8 mouse cellular contexts compared by ENCODE assay signal in genomic region chr4:139330605-139331004, GRCm38 (mm10). TPM values are rescaled to one million over a fixed set of nuclear protein-coding genes. Genes with fewer than 3 reads are reported as not detected.
DNase-seq lines count a peak whose midpoint lies in the region; ATAC-seq lines count a peak whose summit lies in the region.

No protein-coding gene starts in this region.

- no peak overlapping the region for H3K27ac ChIP-seq in embryonic facial prominence, embryonic 12.5 days
- H3K27ac ChIP-seq in heart, embryonic 11.5 days (ENCODE audit: low read depth, low read length) = no peak overlapping the region
- no peak overlapping the region for H3K27ac ChIP-seq in lung, embryonic 15.5 days

- no peaks in the 10 kb centered on the region for H3K4me1 ChIP-seq in embryonic facial prominence, embryonic 12.5 days
- no peaks in the 10 kb centered on the region for H3K4me1 ChIP-seq in heart, embryonic 11.5 days (ENCODE audit: control insufficient read depth, insufficient read depth, low read length)
- 0 out of 2 replicates have a peak, but pooled peaks cover 8% of the 10 kb centered on the region for H3K4me1 ChIP-seq in lung, embryonic 15.5 days

- DNase-seq in T-cell, adult 2 months (ENCODE audit: low spot score) = peak; percentile 82
- peak; percentile 84 to 92 for DNase-seq in kidney, adult 8-10 months
- peak; percentile 89 for DNase-seq in retina, postnatal 1 day
- DNase-seq in cerebellum, adult 9-11 months = no peak

- peak overlapping the region; percentile 29 for H3K4me2 ChIP-seq in embryonic facial prominence, embryonic 12.5 days (replicated peaks)
- peak overlapping the region; percentile 65 for H3K4me2 ChIP-seq in heart, embryonic 11.5 days
- peak overlapping the region; percentile 48 for H3K4me2 ChIP-seq in lung, embryonic 15.5 days

- peak; percentile 99 for ATAC-seq in CD4-positive, CD25-positive, alpha-beta regulatory T cell, adult 4 months
- ATAC-seq in embryonic facial prominence, embryonic 12.5 days (ENCODE audit: insufficient number of reproducible peaks, insufficient read depth, low FRiP score, low TSS enrichment) = 0 out of 2 replicates have a peak, but pooled peaks have one; percentile 52
- peak; percentile 83 for ATAC-seq in heart, embryonic 11.5 days (replicated peaks; ENCODE audit: insufficient number of reproducible peaks, low FRiP score, low TSS enrichment)
- ATAC-seq in lung, embryonic 15.5 days (ENCODE audit: borderline replicate concordance, extremely low read depth, low FRiP score, low TSS enrichment) = peak; percentile 86

- WGBS in embryonic facial prominence, embryonic 12.5 days = 12% methylated on average over 10 of the region's 10 CpGs
- 4% methylated on average over 10 of the region's 10 CpGs for WGBS in heart, embryonic 11.5 days (ENCODE audit: insufficient replicate concordance)
- 8% methylated on average over 10 of the region's 10 CpGs for WGBS in lung, embryonic 15.5 days

- H3K27me3 ChIP-seq in embryonic facial prominence, embryonic 12.5 days = peaks cover 3% of the 10 kb centered on the region
- peaks cover 9% of the 10 kb centered on the region for H3K27me3 ChIP-seq in heart, embryonic 11.5 days (ENCODE audit: control insufficient read depth, insufficient read depth, low read length)
- H3K27me3 ChIP-seq in lung, embryonic 15.5 days = peaks cover 8% of the 10 kb centered on the region; the same call in 1 of the 2 replicates

- no peaks in the 10 kb centered on the region for H3K36me3 ChIP-seq in embryonic facial prominence, embryonic 12.5 days
- no peaks in the 10 kb centered on the region for H3K36me3 ChIP-seq in heart, embryonic 11.5 days (ENCODE audit: control insufficient read depth, insufficient read depth, low read length)
- no peaks in the 10 kb centered on the region for H3K36me3 ChIP-seq in lung, embryonic 15.5 days

- H3K4me3 ChIP-seq in embryonic facial prominence, embryonic 12.5 days = peak overlapping the region; percentile 15; the same call in 1 of the 2 replicates
- peak overlapping the region; percentile 35 for H3K4me3 ChIP-seq in heart, embryonic 11.5 days (ENCODE audit: low read depth, low read length)
- H3K4me3 ChIP-seq in lung, embryonic 15.5 days = peak overlapping the region; percentile 31

- no peak overlapping the region for H3K9ac ChIP-seq in embryonic facial prominence, embryonic 12.5 days
- H3K9ac ChIP-seq in heart, embryonic 11.5 days (ENCODE audit: low read depth, low read length) = 0 out of 2 replicates have a peak overlapping the region, but pooled peaks have one; percentile 39
- H3K9ac ChIP-seq in lung, embryonic 15.5 days = no peak overlapping the region

- no peaks in the 10 kb centered on the region for H3K9me3 ChIP-seq in embryonic facial prominence, embryonic 12.5 days
- no peaks in the 10 kb centered on the region for H3K9me3 ChIP-seq in heart, embryonic 11.5 days (replicated peaks; ENCODE audit: control insufficient read depth, low read length)
- H3K9me3 ChIP-seq in lung, embryonic 15.5 days = no peaks in the 10 kb centered on the region

RNA-seq across cellular contexts. Expression of gene Akr7a5, which starts 20.1 kb away (rescaled TPM):
- 1 to 10 TPM; 9.1 TPM for polyA plus RNA-seq in CD4-positive, CD25-positive, alpha-beta regulatory T cell, adult 4 months (2017; shearing (Covaris generic))
- 134 TPM in 2 replicates for polyA plus RNA-seq in embryonic facial prominence, embryonic 12.5 days (2016; fragmentation: Nextera tagmentation; extraction: Ambion mirVana)
- 51.1 and 53.7 TPM in 2 replicates for polyA plus RNA-seq in heart, embryonic 11.5 days (2014; fragmentation: Nextera tagmentation; extraction: Ambion mirVana)
- polyA plus RNA-seq in lung, embryonic 15.5 days (2015; fragmentation: Nextera tagmentation; extraction: Ambion mirVana) = 101 and 103 TPM in 2 replicates

RNA-seq across cellular contexts. Expression of gene Pqlc2, which starts 20.1 kb away (rescaled TPM):
- polyA plus RNA-seq in CD4-positive, CD25-positive, alpha-beta regulatory T cell, adult 4 months (2017; shearing (Covaris generic)) = 10 to 100 TPM; 10.4 to 10.8 TPM
- polyA plus RNA-seq in embryonic facial prominence, embryonic 12.5 days (2016; fragmentation: Nextera tagmentation; extraction: Ambion mirVana) = 15.0 and 17.0 TPM in 2 replicates
- 11.3 and 12.8 TPM in 2 replicates for polyA plus RNA-seq in heart, embryonic 11.5 days (2014; fragmentation: Nextera tagmentation; extraction: Ambion mirVana)
- 11.0 and 12.0 TPM in 2 replicates for polyA plus RNA-seq in lung, embryonic 15.5 days (2015; fragmentation: Nextera tagmentation; extraction: Ambion mirVana)

RNA-seq across cellular contexts. Expression of gene Mrto4, which starts 21.8 kb away (rescaled TPM):
- polyA plus RNA-seq in CD4-positive, CD25-positive, alpha-beta regulatory T cell, adult 4 months (2017; shearing (Covaris generic)) = 10 to 100 TPM; 49.4 to 61.5 TPM
- 125 and 129 TPM in 2 replicates for polyA plus RNA-seq in embryonic facial prominence, embryonic 12.5 days (2016; fragmentation: Nextera tagmentation; extraction: Ambion mirVana)
- 88.6 and 98.2 TPM in 2 replicates for polyA plus RNA-seq in heart, embryonic 11.5 days (2014; fragmentation: Nextera tagmentation; extraction: Ambion mirVana)
- 117 and 118 TPM in 2 replicates for polyA plus RNA-seq in lung, embryonic 15.5 days (2015; fragmentation: Nextera tagmentation; extraction: Ambion mirVana)

RNA-seq across cellular contexts. Expression of gene Emc1, which starts 21.8 kb away (rescaled TPM):
- polyA plus RNA-seq in CD4-positive, CD25-positive, alpha-beta regulatory T cell, adult 4 months (2017; shearing (Covaris generic)) = 10 to 100 TPM; 25.0 to 39.0 TPM
- 32.1 and 33.6 TPM in 2 replicates for polyA plus RNA-seq in embryonic facial prominence, embryonic 12.5 days (2016; fragmentation: Nextera tagmentation; extraction: Ambion mirVana)
- 31.8 and 38.4 TPM in 2 replicates for polyA plus RNA-seq in heart, embryonic 11.5 days (2014; fragmentation: Nextera tagmentation; extraction: Ambion mirVana)
- polyA plus RNA-seq in lung, embryonic 15.5 days (2015; fragmentation: Nextera tagmentation; extraction: Ambion mirVana) = 31.9 and 33.6 TPM in 2 replicates

RNA-seq across cellular contexts. Expression of gene Ubr4, which starts 21.8 kb away (rescaled TPM):
- 10 to 100 TPM; 53.5 to 64.8 TPM for polyA plus RNA-seq in CD4-positive, CD25-positive, alpha-beta regulatory T cell, adult 4 months (2017; shearing (Covaris generic))
- polyA plus RNA-seq in embryonic facial prominence, embryonic 12.5 days (2016; fragmentation: Nextera tagmentation; extraction: Ambion mirVana) = 70.8 and 74.0 TPM in 2 replicates
- polyA plus RNA-seq in heart, embryonic 11.5 days (2014; fragmentation: Nextera tagmentation; extraction: Ambion mirVana) = 69.0 and 71.5 TPM in 2 replicates
- polyA plus RNA-seq in lung, embryonic 15.5 days (2015; fragmentation: Nextera tagmentation; extraction: Ambion mirVana) = 64.5 and 68.4 TPM in 2 replicates
